Mouse (Mus musculus) hindbrain, embryonic 16.5 days (tissue): ENCODE data around the gene Erbb4. TPM values are rescaled to one million over a fixed set of nuclear protein-coding genes. Genes with fewer than 3 reads are reported as not detected.

Experiments
- ATAC-seq: fragments of 200-750 bp; cut with Nextera tagmentation; 2 replicates; pipeline ENCODE4 v1.8.0; 2017; ENCODE audit warnings: moderate TSS enrichment, moderate library complexity
- H3K27ac ChIP-seq: fragments of 300-500 bp; sonication (generic); 2 replicates; pipeline ENCODE4 v1.5.1; 2014; ENCODE audit warnings: low read depth, mild to moderate bottlenecking, control low read depth, low read length, moderate library complexity
- H3K27me3 ChIP-seq: fragments of 300-500 bp; sonication (generic); replicated peaks from 2 replicates; pipeline ENCODE4 v1.6.1; 2014; ENCODE audit warnings: low read length; ENCODE audit not compliant: control insufficient read depth, insufficient read depth
- H3K36me3 ChIP-seq: fragments of 300-500 bp; sonication (generic); 2 replicates; pipeline ENCODE4 v1.6.1; 2014; ENCODE audit warnings: mild to moderate bottlenecking, low read length, moderate library complexity, mixed read lengths; ENCODE audit not compliant: control insufficient read depth, insufficient read depth
- H3K4me1 ChIP-seq: fragments of 300-500 bp; sonication (generic); 2 replicates; pipeline ENCODE4 v1.6.1; 2014; ENCODE audit warnings: low read depth, low read length; ENCODE audit not compliant: control insufficient read depth, insufficient read depth
- H3K4me2 ChIP-seq: fragments of 300-500 bp; sonication (generic); 2 replicates; pipeline ENCODE4 v1.6.1; 2014; ENCODE audit warnings: mild to moderate bottlenecking, low read length, control low read depth, moderate library complexity
- H3K4me3 ChIP-seq: fragments of 300-500 bp; sonication (generic); 2 replicates; pipeline ENCODE4 v1.5.1; 2014; ENCODE audit warnings: mild to moderate bottlenecking, low read length, control low read depth, moderate library complexity
- H3K9ac ChIP-seq: fragments of 300-500 bp; sonication (generic); 2 replicates; pipeline ENCODE4 v1.6.1; 2014; ENCODE audit warnings: low read depth, mild to moderate bottlenecking, control low read depth, low read length, moderate library complexity
- H3K9me3 ChIP-seq: fragments of 300-500 bp; sonication (generic); 2 replicates; pipeline ENCODE4 v1.6.1; 2014; ENCODE audit warnings: mild to moderate bottlenecking, low read length, moderate library complexity; ENCODE audit not compliant: control insufficient read depth
- whole genome bisulfite sequencing: fragments of 180-500 bp; shearing (Covaris S2); extraction: QIAGEN DNeasy Blood & Tissue Kit; methylation state at CpG from one replicate; pipeline ENCODE4 v1.1.7; 2014; 5-methylcytosine and 5-hydroxymethylcytosine counted together
- polyA plus RNA-seq: library from polyadenylated mRNA; unstranded; fragments of >200 nt; fragmentation: Nextera tagmentation; extraction: Ambion mirVana; gene quantifications from 2 replicates; pipeline ENCODE4 v1.2.1, GENCODE M21; 2015

Erbb4 gene
- polyA plus RNA-seq, 1 experiment from 2014 or later: 14.7 TPM

GRCm38 (mm10) chr1:68049856-68050255 lies 1058.0 kb downstream of the Erbb4 start:
- H3K27me3 ChIP-seq: no peaks in the 10 kb centered on the region
- ATAC-seq: no peak
- no peak overlapping the region for H3K9ac ChIP-seq
- no peak overlapping the region for H3K27ac ChIP-seq
- H3K9me3 ChIP-seq: no peaks in the 10 kb centered on the region
- H3K4me1 ChIP-seq: peaks cover 3% of the 10 kb centered on the region; the same call in 1 of the 2 replicates
- H3K4me2 ChIP-seq: no peak overlapping the region
- no peaks in the 10 kb centered on the region for H3K36me3 ChIP-seq
- 57% methylated on average over 6 of the region's 6 CpGs for WGBS
- no peak overlapping the region for H3K4me3 ChIP-seq

GRCm38 (mm10) chr1:68047139-68047538 lies 1060.7 kb downstream of the Erbb4 start:
- H3K4me2 ChIP-seq: peak overlapping the region; percentile 48
- H3K4me3 ChIP-seq: no peak overlapping the region
- 3% methylated on average over 5 of the region's 5 CpGs for WGBS
- H3K9me3 ChIP-seq: no peaks in the 10 kb centered on the region
- H3K36me3 ChIP-seq: no peaks in the 10 kb centered on the region
- H3K27ac ChIP-seq: no peak overlapping the region
- ATAC-seq: peak; percentile 84
- no peak overlapping the region for H3K9ac ChIP-seq
- H3K27me3 ChIP-seq: no peaks in the 10 kb centered on the region
- peaks cover 3% of the 10 kb centered on the region; the same call in 1 of the 2 replicates for H3K4me1 ChIP-seq

GRCm38 (mm10) chr1:68046551-68046970 lies 1061.3 kb downstream of the Erbb4 start:
- 4% methylated on average over 7 of the region's 7 CpGs for WGBS
- no peaks in the 10 kb centered on the region for H3K9me3 ChIP-seq
- no peaks in the 10 kb centered on the region for H3K27me3 ChIP-seq
- no peak overlapping the region for H3K27ac ChIP-seq
- ATAC-seq: peak; percentile 92
- H3K4me1 ChIP-seq: peaks cover 3% of the 10 kb centered on the region; the same call in 1 of the 2 replicates
- no peaks in the 10 kb centered on the region for H3K36me3 ChIP-seq
- peak overlapping the region; percentile 35 for H3K4me3 ChIP-seq
- H3K9ac ChIP-seq: 0 out of 2 replicates have a peak overlapping the region, but pooled peaks have one; percentile 24
- H3K4me2 ChIP-seq: peak overlapping the region; percentile 48

GRCm38 (mm10) chr1:68024086-68024940 lies 1083.5 kb downstream of the Erbb4 start:
- Histone ChIP-seq H3K27ac (no peak overlapping the region), H3K4me3 (no peak overlapping the region), H3K4me2 (no peak overlapping the region), H3K27me3 (no peaks in the 10 kb centered on the region), H3K4me1 (no peaks in the 10 kb centered on the region), H3K9me3 (no peaks in the 10 kb centered on the region), H3K36me3 (no peaks in the 10 kb centered on the region), H3K9ac (no peak overlapping the region)
- ATAC-seq: no peak

- 97% methylated on average over 1 of the region's 1 CpGs for WGBS
- H3K27ac ChIP-seq: no peak overlapping the region
- no peak overlapping the region for H3K9ac ChIP-seq
- ATAC-seq: no peak
- no peaks in the 10 kb centered on the region for H3K36me3 ChIP-seq
- H3K4me3 ChIP-seq: no peak overlapping the region
- no peaks in the 10 kb centered on the region for H3K4me1 ChIP-seq
- H3K9me3 ChIP-seq: no peaks in the 10 kb centered on the region
- H3K4me2 ChIP-seq: no peak overlapping the region
- no peaks in the 10 kb centered on the region for H3K27me3 ChIP-seq
Measured at GRCm38 (mm10) chr1:68020020-68020419, 1087.8 kb downstream of the Erbb4 start.

GRCm38 (mm10) chr1:68019618-68020017 lies 1088.2 kb downstream of the Erbb4 start:
- Histone ChIP-seq H3K27me3 (no peaks in the 10 kb centered on the region), H3K36me3 (no peaks in the 10 kb centered on the region), H3K4me1 (no peaks in the 10 kb centered on the region), H3K27ac (no peak overlapping the region), H3K9ac (no peak overlapping the region), H3K4me3 (no peak overlapping the region), H3K9me3 (no peaks in the 10 kb centered on the region), H3K4me2 (no peak overlapping the region)
- 87% methylated on average over 3 of the region's 3 CpGs for WGBS
- no peak for ATAC-seq
